Mouse (Mus musculus) thymus, postnatal 25 days (tissue): ENCODE measurements around the gene Gm1110.
"Not testable (repeated sequence)": the region's sequence is repeated elsewhere in the genome, so short reads cannot be mapped to it uniquely, and the experiment has no call there.

Experiments
- DNase-seq: peaks from one replicate; pipeline ENCODE4 v3.0.0; 2022

The Gm1110 gene

DNA sequence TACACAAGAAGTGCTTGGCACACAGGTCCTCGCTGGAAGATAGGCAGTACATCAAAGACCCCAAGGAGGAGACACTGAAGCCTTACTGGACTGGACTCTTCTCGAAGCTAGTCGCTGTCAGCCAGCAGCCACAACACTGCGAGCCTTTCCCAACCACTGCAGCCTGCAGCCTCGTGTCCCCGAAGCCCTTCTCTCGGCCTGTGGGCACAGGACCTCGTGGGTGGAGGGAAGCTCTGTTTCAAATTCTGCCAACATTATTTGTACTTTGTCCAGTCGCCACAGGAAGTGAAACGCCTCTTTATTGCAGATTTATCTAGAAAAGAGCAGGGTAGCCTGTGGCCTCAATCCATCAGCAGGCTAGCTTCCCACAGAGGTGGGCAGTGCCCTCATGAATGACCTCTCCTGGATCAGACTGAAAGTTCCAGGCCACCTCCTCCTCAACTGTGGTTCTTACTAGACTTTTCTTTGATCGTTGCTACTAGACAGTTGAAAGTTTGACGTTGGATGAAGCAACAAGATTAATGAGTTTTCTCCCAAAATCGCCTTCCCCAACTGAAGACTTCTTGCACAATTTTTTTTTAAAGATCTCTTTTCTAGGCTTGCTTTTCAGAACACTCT lies at the start of gene Gm1110:
TSS of gene Gm1110 (minus strand) at position 203 of the 618 bp plus-strand sequence.
- DNase-seq: no peak

DNA sequence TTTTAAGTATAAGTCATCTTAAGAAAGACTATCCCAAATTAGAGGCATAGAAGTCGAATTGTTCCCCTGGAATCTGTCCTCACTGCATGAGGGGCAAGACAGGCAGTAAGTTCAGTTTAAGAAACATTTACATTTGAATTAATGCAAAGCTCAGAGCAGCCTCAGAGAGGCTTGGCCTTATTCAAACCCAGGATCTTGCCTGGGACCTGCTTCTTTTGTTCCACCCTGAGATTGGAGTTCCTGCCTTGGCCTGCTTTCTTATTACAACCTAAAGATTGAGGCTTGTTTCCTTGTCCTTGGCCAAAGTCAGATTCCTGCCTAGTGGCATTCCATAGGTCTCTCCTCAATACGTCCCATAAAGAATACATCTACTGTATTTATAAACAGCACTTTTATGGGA lies 24.9 kb upstream of the Gm1110 start:
- no peak for DNase-seq

DNA sequence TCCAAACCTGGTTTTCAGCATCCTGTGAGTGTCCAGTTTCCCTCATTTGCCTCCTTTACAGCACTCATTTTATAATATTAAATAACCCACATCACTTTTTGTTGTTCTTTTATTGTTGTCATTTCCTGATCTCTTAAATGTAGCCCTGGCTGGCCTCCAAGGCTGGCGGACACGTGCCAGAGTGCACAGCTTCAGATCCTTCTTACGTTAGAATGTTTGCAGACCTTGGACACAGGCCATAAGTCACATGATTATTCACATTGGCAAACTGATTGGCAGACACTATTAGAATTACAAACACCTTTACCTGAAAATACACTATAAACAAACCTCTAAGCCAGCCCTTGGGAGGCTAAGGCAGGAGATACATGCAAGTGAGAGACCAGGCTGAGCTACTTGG lies 1.2 kb upstream of the Gm1110 start:
- no peak for DNase-seq

DNA sequence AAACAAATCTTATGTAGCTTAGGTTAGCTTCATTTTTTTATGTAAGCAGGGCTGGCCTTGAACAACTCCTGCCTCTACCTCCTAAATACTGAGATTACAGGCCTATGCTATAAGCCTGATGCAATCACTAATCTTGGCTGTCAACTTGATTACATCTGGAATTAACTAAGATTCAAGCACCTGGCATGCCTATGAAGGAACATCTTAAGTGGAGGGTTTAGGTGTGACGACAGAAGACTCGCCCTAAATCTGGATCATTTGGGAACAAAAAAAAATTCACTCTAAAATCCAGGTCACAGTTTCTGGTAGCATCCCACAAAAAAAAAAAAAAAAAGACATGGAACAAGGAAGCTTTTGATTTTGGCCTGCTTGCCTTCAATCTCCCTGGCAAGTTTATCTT lies 3.1 kb downstream of the Gm1110 start:
- no peak for DNase-seq

DNA sequence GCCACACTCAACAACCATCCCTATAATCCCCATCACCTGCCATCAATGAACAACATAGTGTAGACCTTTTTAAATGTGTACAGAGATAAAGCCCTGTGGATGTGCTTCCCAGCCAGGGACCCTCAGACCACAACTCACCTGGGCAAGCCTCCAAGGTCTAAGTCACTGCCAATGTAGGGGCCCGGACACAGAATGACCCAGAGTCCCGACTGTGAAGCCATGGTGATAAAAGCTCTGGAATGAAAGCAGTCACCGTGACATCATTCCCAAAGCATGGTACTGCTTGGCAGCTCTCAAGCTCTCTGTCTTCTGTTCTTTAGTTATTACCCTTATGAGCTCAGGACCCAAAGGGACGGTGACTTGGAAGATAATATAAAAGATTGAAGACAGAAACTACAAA lies 9.8 kb downstream of the Gm1110 start:
- no peak for DNase-seq

DNA sequence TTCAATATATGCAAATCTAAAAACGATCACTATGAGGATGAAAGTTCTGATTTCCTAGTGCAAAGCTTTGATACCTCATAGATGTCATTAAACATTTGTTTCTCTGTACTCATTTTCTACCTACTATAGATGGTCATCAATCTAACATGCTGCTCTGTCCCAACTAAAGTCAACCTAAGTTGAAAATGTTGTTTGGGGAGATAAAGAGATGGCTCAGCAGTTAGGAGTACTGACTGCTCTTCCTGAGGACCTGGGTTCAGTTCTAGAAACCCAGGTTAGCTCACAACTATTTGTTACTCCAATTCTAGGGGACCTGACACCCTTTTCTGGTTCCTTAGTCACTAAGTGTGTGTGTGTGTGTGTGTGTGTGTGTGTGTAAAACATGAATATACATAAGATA lies 11.7 kb downstream of the Gm1110 start:
- DNase-seq: no peak

DNA sequence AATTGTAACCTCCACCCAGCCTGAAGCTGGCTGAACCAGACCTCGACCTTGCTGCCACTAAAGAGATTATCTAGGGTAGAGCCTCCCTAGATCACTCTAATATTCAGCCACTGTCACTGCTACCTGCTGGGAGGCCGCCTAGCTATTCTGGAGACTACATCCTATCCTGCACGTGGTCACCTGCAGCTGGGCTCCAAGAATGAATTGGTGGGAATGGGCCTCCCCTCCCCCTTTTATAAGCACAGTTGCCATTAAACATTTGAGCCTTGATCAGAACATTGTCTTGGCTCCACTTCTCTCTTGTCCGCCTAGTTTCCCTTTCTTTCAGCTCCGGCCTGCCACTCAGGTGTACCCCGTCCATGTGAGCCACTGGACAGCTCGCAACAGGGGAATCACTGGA lies 53.1 kb downstream of the Gm1110 start:
- not testable (repeated sequence) for DNase-seq

DNA sequence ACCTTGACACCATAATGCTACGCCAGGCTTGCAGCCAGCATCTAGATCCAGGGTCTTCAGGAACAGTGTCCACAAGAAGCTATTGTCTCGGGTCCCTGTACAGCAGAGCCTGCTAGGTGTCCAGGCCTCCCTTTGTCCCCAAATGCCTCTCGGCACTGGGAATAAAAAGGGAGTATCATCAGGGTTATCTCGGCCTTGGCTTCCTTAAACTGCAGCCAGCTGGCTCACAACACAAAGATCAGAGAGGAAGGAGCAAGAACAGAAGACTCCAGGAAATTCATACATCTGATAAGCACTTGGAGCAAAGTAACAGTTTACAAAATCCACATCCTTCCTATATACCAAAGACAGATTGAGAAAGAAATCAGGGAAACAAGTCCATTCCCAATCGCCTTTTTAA lies 62.2 kb downstream of the Gm1110 start, which contains the start of gene Glb1l3:
TSS of gene Glb1l3 (minus strand) at position 140 of the 400 bp plus-strand sequence.
- no peak for DNase-seq

DNA sequence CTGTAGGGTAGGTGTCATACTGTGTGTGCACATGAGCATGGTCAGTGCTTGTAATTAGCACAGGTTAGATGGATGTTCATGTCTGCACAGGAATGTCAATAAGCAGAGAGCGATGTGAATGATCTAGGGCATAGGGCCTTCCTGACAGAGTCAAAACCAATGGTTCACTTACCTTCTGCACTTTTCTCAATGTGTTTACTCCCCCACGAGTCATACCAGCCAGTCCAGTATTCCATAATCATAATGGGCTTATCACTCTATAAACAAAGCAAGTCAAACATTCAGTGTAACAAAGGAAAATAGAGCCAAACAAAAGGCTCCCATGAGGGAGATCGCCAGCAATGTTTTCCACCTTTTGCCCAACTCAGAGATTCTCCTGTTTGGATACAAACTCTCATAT lies 91.8 kb downstream of the Gm1110 start:
- no peak for DNase-seq
